Mouse (Mus musculus) frontal cortex, postnatal 36 days (tissue): Measurements from ENCODE around the gene Lig4.

Source experiments
- DNase-seq, 2 experiments: peaks; one replicate each; pipeline ENCODE4 v3.0.0; 2022; ENCODE audit warnings: low spot score in 2 of 2

The Lig4 gene

GRCm38 (mm10) chr8:9932711-9933110, 44.8 kb downstream of the Lig4 start:
- DNase-seq: no peak

- peak; percentile 75 to 80 for DNase-seq
Observed at GRCm38 (mm10) chr8:9929746-9930445, 47.6 kb downstream of the Lig4 start.
